Mouse (Mus musculus) layer of hippocampus, postnatal 14 days (tissue): ENCODE measurements around the gene Gm10985. TPM values are rescaled to one million over a fixed set of nuclear protein-coding genes. Genes with fewer than 3 reads are reported as not detected.

Source experiments
- DNase-seq, 2 experiments: peaks; one replicate each; pipeline ENCODE4 v3.0.0; 2021 to 2022; ENCODE audit warnings: low spot score in 2 of 2, mixed read lengths in 1 of 2
- long read RNA-seq, 2 experiments: library from polyadenylated mRNA; stranded (forward); transcript quantifications; one replicate each; pipeline ENCODE4 v2.0.0; 2021
- total RNA-seq, 2 experiments: library from RNA; stranded (reverse); gene quantifications; 2 replicates each; pipeline ENCODE4 v1.2.3; 2021

Gene Gm10985
- not detected for total RNA-seq
- long read RNA-seq, experiment 1, result 0 reads
- long read RNA-seq, experiment 2, result 0 reads

- DNase-seq, result no peak
Measured at GRCm38 (mm10) chr3:53844786-53845185, at the start of gene Gm10985. Gene Gm10985 (plus strand): TSS chr3:53845086.

GRCm38 (mm10) chr3:53796933-53797332 lies 48.0 kb upstream of the Gm10985 start:
- DNase-seq, result no peak

GRCm38 (mm10) chr3:53799671-53800070 lies 45.2 kb upstream of the Gm10985 start:
- DNase-seq, result peak in 1 of 2 experiments; percentile 67

GRCm38 (mm10) chr3:53813421-53813977 lies 31.4 kb upstream of the Gm10985 start:
- no peak for DNase-seq

GRCm38 (mm10) chr3:53834238-53834637 lies 10.6 kb upstream of the Gm10985 start:
- DNase-seq, result no peak

- DNase-seq, result no peak
Measured at GRCm38 (mm10) chr3:53846206-53846928, 1.5 kb downstream of the Gm10985 start.

- no peak for DNase-seq
Measured at GRCm38 (mm10) chr3:53847726-53848125, 2.8 kb downstream of the Gm10985 start.

GRCm38 (mm10) chr3:53848262-53848661 lies 3.4 kb downstream of the Gm10985 start:
- no peak for DNase-seq

- no peak for DNase-seq
Measured at GRCm38 (mm10) chr3:53854261-53854660, 9.4 kb downstream of the Gm10985 start.

- DNase-seq, result no peak
Measured at GRCm38 (mm10) chr3:53854831-53855230, 9.9 kb downstream of the Gm10985 start.

GRCm38 (mm10) chr3:53863383-53864220 lies 18.7 kb downstream of the Gm10985 start, which contains the start of gene Ufm1:
Gene Ufm1 (minus strand): TSS chr3:53863830.
- DNase-seq, result peak; percentile 90 to 95

GRCm38 (mm10) chr3:53868212-53868611 lies 23.3 kb downstream of the Gm10985 start:
- DNase-seq, result no peak

GRCm38 (mm10) chr3:53869263-53869662 lies 24.4 kb downstream of the Gm10985 start:
- no peak for DNase-seq

GRCm38 (mm10) chr3:53870482-53870881 lies 25.6 kb downstream of the Gm10985 start:
- DNase-seq, result no peak

GRCm38 (mm10) chr3:53871596-53871995 lies 26.7 kb downstream of the Gm10985 start:
- DNase-seq, result no peak

- DNase-seq, result peak; percentile 29 to 77
Measured at GRCm38 (mm10) chr3:53890619-53891540, 46.0 kb downstream of the Gm10985 start.
